Mouse (Mus musculus) liver, postnatal 0 days (tissue): ENCODE data around the gene Poll.

Experiments
- CTCF ChIP-seq: sonication (generic); IDR thresholded peaks from 2 replicates; pipeline ENCODE4 v1.5.1; 2016; ENCODE audit warnings: antibody characterized with exemption, low read depth
- EP300 ChIP-seq: IDR thresholded peaks from 2 replicates; pipeline ENCODE4 v1.6.1; 2016; ENCODE audit warnings: antibody characterized with exemption, low read depth, mild to moderate bottlenecking

DNA sequence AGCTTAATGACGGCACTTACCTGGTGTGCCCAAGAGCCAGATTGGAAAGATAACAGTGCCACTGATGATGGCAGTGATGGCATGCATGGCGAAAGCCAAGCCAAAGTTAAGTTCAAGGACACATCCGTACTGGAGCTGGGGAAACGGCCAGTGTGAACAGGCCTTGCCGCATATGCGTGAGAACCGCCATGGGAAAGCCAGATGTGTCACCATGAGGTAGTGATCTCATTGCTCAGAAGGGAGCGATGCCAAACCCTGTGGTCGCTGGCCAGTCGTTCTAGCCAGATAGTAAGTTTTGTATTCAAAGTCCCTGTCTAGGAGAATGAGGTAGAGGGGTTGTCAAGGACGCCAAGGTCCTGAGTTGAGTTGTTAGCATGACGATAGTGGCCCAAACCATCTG lies 44.1 kb downstream of the Poll start:
- TF ChIP-seq EP300 (no peak), CTCF (no peak)
